Mouse (Mus musculus) C2C12 (cell line): Measurements from ENCODE around the gene Sgta.
A peak's percentile ranks its signal among the peaks of the same experiment; 100 is the strongest.

Experiments used
- CEBPB ChIP-seq: IDR thresholded peaks from one replicate; pipeline ENCODE4 v1.6.1; 2011; ENCODE audit warnings: low read depth, mild to moderate bottlenecking, control low read depth, moderate library complexity
- CTCF ChIP-seq: IDR thresholded peaks from one replicate; pipeline ENCODE4 v1.5.1; 2011; ENCODE audit not compliant: control insufficient read depth, insufficient read depth, insufficient read length
- MAX ChIP-seq: IDR thresholded peaks from one replicate; pipeline ENCODE4 v1.6.1; 2011; ENCODE audit warnings: mild to moderate bottlenecking, control low read depth
- MYOG ChIP-seq: IDR thresholded peaks from one replicate; pipeline ENCODE4 v1.6.1; 2011; ENCODE audit not compliant: control insufficient read depth, insufficient read length; ENCODE audit errors: extremely low read depth
- USF1 ChIP-seq: IDR thresholded peaks from one replicate; pipeline ENCODE4 v1.6.1; 2011; ENCODE audit warnings: low read depth, mild to moderate bottlenecking, control low read depth, moderate library complexity

DNA sequence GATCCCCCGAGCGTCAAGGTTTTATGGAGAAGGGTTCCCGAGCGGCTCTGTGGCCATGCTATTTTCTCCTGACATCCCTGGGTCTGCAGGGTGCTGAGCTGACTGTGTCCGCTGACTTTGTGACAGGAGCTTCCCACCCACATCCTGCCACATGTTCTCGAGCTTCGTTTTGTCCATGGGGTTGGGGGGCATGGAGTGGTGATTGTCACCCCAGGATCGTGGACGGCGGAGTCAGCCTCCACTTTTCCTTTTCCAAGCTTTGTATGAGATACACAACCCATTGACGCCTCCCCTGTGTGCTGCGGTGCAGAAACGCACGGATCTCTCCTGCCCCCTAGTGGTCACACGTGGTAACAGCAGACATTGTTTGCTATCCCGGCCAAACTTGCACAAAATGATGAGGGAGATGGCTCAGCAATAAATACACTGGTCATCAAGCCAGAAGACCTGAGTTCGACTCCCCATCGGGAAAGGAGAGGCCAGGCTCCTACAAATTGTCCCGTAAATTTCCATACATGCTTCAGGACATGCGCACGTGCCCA is 64.8 kb downstream of the Sgta start:
- TF ChIP-seq CTCF: peak; percentile 90
- TF ChIP-seq MYOG: no peak
- TF ChIP-seq USF1: no peak
- peak; percentile 88 for TF ChIP-seq MAX
- TF ChIP-seq CEBPB: no peak
